Mouse (Mus musculus) cerebellum, postnatal 4 days (tissue): ENCODE measurements around the gene Spag7.
A peak's percentile ranks its signal among the peaks of the same experiment; 100 is the strongest.

Experiments used
- DNase-seq, 2 experiments: peaks; one replicate each; pipeline ENCODE4 v3.0.0; 2022; ENCODE audit warnings: low spot score in 2 of 2, mixed read lengths in 1 of 2

Spag7 gene

GRCm38 (mm10) chr11:70681170-70681569 lies 12.0 kb upstream of the Spag7 start:
- DNase-seq, result no peak

- DNase-seq, result no peak
Observed at GRCm38 (mm10) chr11:70679894-70680293, 10.7 kb upstream of the Spag7 start.

GRCm38 (mm10) chr11:70679361-70679760 lies 10.1 kb upstream of the Spag7 start:
- no peak for DNase-seq

- no peak for DNase-seq
Observed at GRCm38 (mm10) chr11:70678576-70678975, 9.4 kb upstream of the Spag7 start.

- no peak for DNase-seq
Observed at GRCm38 (mm10) chr11:70678092-70678491, 8.9 kb upstream of the Spag7 start.

- DNase-seq, result no peak
Observed at GRCm38 (mm10) chr11:70674501-70674900, 5.3 kb upstream of the Spag7 start.

- DNase-seq, result no peak
Observed at GRCm38 (mm10) chr11:70674014-70674413, 4.8 kb upstream of the Spag7 start.

- no peak for DNase-seq
Observed at GRCm38 (mm10) chr11:70671333-70672047, 2.3 kb upstream of the Spag7 start.

- no peak for DNase-seq
Observed at GRCm38 (mm10) chr11:70670483-70670882, 1.3 kb upstream of the Spag7 start.

GRCm38 (mm10) chr11:70669582-70670345 lies 548 bp upstream of the Spag7 start:
- DNase-seq, result peak in 1 of 2 experiments; percentile 80

- DNase-seq, result peak in 1 of 2 experiments; percentile 60
Observed at GRCm38 (mm10) chr11:70668335-70668770, 863 bp downstream of the Spag7 start.

- no peak for DNase-seq
Observed at GRCm38 (mm10) chr11:70667271-70668150, 1.7 kb downstream of the Spag7 start.

- no peak for DNase-seq
Observed at GRCm38 (mm10) chr11:70666687-70667086, 2.5 kb downstream of the Spag7 start.

- DNase-seq, result no peak
Observed at GRCm38 (mm10) chr11:70664741-70665140, 4.5 kb downstream of the Spag7 start.

GRCm38 (mm10) chr11:70663957-70664356 lies 5.3 kb downstream of the Spag7 start:
- no peak for DNase-seq

- no peak for DNase-seq
Observed at GRCm38 (mm10) chr11:70663101-70663500, 6.1 kb downstream of the Spag7 start.

GRCm38 (mm10) chr11:70660571-70660970 lies 8.6 kb downstream of the Spag7 start:
- DNase-seq, result no peak

- DNase-seq, result no peak
Observed at GRCm38 (mm10) chr11:70658942-70659341, 10.3 kb downstream of the Spag7 start.

GRCm38 (mm10) chr11:70658521-70658920 lies 10.7 kb downstream of the Spag7 start:
- no peak for DNase-seq

GRCm38 (mm10) chr11:70657991-70658390 lies 11.2 kb downstream of the Spag7 start:
- no peak for DNase-seq

- DNase-seq, result no peak
Observed at GRCm38 (mm10) chr11:70657573-70657972, 11.6 kb downstream of the Spag7 start.

GRCm38 (mm10) chr11:70656964-70657363 lies 12.3 kb downstream of the Spag7 start, which contains the start of gene Eno3:
Gene Eno3, plus strand, starts transcription at chr11:70657202.
- DNase-seq, result no peak
